Mouse (Mus musculus): Measurements from ENCODE around the gene Scaf8.

DNA sequence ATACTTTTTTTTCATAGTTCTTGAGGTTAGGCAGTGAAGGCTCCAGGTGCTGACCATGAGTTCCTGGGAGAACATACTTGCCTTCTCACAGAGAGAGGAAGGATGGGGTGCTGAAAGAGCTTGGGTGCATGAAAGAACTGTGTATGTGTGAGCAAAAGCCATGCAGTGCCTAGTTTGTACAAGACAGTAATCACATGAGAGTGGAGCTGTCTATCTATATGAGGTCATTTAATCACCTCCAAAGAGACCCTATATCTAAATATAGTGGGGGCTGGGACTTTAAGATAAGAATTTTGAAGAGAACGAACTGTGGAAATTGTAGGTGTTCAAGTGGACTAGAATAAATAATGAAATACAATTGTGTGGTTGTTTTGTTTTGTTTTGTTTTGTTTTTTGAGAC, 25.3 kb downstream of the Scaf8 start:
- no peak for TF ChIP-seq CTCF (IDR thresholded peaks at IDR 0.05; ENCODE audit: control insufficient read depth, insufficient read depth, insufficient read length)
- TF ChIP-seq MYOG (IDR thresholded peaks at IDR 0.05; ENCODE audit: control insufficient read depth, extremely low read depth, insufficient read length): no peak
- TF ChIP-seq USF1 (IDR thresholded peaks at IDR 0.05; ENCODE audit: low read depth): no peak
- TF ChIP-seq FOSL1 (IDR thresholded peaks at IDR 0.05; ENCODE audit: insufficient read depth, low read length, poor library complexity, severe bottlenecking): no peak
- TF ChIP-seq MYOD1 (IDR thresholded peaks at IDR 0.05; ENCODE audit: control insufficient read depth, insufficient read length, low read depth): no peak
- TF ChIP-seq MAX (IDR thresholded peaks at IDR 0.05): no peak
- no peak for TF ChIP-seq CEBPB (IDR thresholded peaks at IDR 0.05; ENCODE audit: low read depth)

Data from C2C12 (cell line).